Comparison of ENCODE assay signal across 19 mouse cellular contexts in the genomic region with DNA sequence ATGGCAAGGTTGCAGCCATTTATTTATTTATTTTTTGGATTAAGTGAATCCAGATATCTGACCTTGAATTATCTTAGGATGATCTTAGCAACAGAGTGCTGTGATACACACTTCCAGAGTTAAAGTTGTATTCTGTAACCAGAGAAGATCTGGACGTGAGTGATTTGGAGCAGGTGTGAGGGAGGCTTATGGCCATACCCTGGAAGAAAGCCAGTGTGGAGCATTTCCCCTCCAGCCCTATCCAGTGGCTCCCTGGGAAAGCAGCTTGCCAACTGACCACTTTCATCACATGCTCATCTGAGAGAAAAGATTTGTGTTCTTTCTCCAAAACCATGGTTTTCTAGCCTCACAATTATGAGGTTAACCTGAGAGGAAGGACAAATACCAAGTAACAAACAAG.
"Had no signal": no experiment of that assay in that cellular context is flagged by ENCODE, and none has a peak within 500 bp of the region (broad histone marks: within the 10 kb centered on the region; RNA-seq: fewer than 3 reads in every experiment).

No protein-coding gene starts in this region.

- DNase-seq: kidney, adult 11 months; kidney, adult 9 months; kidney, postnatal 36 days; layer of hippocampus, adult 9-11 months; layer of hippocampus, postnatal 36 days; liver; liver, embryonic 13.5 days; liver, postnatal 0 days; lung, postnatal 14 days; right cerebral cortex, adult 18-20 months; right cerebral cortex, postnatal 25 days; spleen, adult 18-20 months; thymus, adult 18-20 months; thymus, postnatal 25 days had no signal

- H3K4me3 ChIP-seq: liver, embryonic 13.5 days; lung, embryonic 15.5 days; megakaryocyte, embryonic 14.5 days; midbrain, embryonic 12.5 days had no signal

- H3K27ac ChIP-seq: kidney, postnatal 0 days; liver, embryonic 13.5 days; lung, embryonic 15.5 days; macrophage; midbrain, embryonic 12.5 days had no signal
